Mouse (Mus musculus) left cerebral cortex, adult 18-20 months (tissue): ENCODE data around the gene Ttc29. TPM values are rescaled to one million over a fixed set of nuclear protein-coding genes. Genes with fewer than 3 reads are reported as not detected.
A peak's percentile ranks its signal among the peaks of the same experiment; 100 is the strongest.

ENCODE experiments used
- DNase-seq, 2 experiments: peaks; one replicate each; pipeline ENCODE4 v3.0.0; 2021 to 2022; ENCODE audit warnings: low spot score in 2 of 2, mixed read lengths in 1 of 2
- total RNA-seq, 2 experiments: library from RNA; stranded (reverse); gene quantifications; 2 replicates each; pipeline ENCODE4 v1.2.3; 2021

Ttc29 gene
- total RNA-seq, 2 experiments from 2014 or later, result not detected

DNA sequence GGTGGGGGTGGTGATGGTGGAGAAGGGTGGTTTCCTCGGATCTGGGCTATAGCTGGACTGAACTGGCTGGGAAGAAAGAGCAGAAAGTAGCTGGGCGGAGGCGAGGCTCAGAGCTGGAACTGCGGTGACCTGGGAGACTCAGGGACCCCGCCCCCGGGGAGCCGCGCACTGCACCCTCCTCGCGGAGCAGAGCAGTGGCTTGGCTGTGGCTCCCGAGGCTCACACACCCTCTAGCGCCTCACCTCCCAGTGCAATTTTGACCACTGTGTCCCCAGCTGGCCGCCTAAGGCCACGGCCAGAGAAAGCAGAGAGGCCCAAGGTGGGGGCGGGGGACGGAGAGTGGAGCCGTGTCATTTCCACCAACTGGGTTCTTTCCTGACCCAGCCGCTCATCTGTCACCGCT lies 207.0 kb downstream of the Ttc29 start:
- no peak for DNase-seq

DNA sequence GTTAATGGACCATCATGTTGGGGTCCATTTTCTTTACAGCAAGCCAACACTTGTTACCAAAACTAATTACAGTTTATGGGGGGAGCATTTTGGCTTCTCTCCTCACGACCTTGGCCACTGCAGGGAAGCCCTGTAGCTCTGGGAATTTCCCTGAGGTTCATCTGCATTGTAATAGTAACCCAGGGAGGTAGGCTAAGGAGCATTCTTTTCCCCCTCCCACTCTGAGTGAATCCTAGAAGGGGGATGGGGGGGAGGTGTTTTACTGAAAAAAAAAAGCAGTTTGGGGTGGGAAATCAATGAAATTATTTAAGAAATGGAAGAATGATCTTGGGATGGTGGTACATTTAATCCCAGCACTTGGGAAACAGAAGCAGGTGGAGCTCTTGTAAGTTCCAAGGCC lies 210.8 kb downstream of the Ttc29 start:
- no peak for DNase-seq

DNA sequence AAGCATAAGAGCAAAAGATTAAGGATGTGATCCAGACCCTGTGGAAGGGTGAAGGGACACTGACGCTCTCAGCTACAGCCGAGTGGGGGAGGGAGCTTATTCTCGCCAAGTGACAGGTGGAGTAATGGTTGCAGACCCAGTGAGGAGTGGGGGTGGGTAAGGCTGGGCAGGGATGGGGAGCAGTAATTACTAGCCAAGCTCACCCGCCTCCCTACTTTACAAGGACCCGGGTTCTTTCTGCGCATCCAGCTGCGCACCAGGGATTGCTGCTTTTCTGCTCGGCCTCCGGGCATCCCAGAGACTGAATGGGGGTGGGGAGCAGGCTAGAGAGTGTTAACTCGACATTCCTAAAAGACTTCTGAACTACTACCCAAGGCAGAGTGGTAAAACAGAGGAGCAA lies 213.4 kb downstream of the Ttc29 start:
- no peak for DNase-seq

DNA sequence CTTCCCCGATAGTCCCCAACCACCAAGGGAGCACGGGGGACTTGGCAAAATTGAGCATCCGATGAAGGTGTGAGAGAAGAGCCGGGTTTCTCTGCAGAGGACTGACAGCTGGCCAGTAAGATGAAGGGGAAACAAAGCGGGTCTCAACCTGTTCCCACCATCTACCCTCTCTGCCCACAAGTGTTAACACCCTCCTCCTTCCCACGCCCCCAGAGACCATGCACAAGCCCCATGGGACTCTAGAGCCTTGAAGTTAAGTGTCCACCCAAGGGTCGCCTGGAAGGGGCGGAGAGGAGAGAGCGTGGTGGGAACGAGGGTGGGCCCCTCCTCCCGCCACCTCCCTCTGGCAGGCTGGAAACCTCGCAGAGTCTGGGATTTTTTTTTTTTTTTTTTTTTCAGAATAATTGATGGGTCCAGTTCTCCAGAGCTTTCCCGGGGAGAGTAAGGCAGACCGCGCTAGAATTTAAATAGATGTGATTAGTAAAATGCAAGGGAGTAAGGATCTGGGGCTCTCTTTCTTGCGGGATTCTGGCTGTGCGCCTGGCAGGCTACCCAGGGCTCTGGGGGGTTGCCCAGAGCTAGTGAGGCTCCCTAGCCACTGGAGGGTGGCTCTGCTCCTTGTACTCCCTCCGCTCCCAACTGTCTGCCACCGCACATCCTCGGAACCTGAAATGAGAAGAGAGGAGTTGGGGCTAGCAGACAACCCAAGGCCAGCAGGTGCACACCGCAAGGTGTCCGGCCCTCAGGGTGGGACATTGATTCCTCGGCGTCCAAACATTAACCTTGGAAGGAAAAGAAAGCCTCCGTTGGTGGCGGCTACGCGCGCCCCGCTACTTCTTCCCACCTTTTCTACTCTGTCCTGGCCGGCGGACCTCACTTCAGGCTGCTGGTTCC lies 214.0 kb downstream of the Ttc29 start:
- DNase-seq, result no peak

DNA sequence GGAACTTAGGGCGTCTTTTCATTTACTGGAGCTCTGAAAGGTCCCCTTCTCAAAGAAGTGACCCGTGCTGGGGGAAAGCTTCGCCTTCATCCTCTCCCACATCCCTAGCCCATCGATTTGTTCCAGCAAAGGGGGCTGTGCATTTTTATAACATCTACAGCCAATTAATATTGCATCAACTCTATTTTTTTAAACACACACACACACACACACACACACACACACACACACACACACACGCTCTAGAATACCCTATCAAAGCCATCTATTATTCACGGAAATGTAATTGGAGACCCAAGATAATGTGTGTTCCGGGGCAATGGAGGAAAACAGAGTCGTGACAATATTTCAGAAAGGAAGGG lies 214.7 kb downstream of the Ttc29 start:
- no peak for DNase-seq

DNA sequence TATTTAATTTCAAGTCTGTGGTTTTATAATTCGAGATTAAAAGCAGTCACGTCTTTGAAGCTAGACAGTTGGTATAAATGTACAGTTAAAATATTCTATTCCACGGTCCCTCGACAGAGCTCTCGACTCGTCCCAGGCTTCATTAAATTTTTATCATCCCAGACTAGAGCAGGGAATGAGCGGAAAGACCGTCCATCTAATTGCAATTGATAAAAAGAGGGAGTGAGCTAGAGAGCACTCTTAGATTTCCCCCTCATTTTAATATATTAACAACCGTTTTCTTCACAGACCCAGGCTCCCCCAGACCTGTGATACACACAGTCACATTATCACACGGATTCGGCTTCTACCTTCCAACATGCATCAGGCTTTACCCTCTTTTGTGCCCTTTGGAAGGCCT lies 215.1 kb downstream of the Ttc29 start:
- DNase-seq, result no peak

DNA sequence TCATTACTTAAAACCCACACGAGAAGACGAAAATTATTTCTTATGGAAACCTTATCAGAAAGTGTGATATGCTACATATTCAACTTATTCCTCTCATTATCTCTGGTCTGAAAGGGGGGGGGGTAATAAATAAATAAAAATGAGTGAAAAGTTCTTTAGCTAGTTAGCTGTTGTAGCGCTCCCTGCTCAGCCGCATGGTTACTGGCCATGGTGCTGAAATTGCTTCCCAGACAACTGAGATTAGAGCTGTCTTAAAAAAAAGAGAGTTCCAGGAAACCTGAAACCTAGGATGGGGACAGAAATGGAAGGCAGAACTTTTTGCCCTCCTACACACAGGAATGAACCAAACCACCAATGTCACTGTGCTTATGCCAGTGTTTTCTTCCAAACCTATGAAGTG lies 218.3 kb downstream of the Ttc29 start:
- DNase-seq, result no peak

DNA sequence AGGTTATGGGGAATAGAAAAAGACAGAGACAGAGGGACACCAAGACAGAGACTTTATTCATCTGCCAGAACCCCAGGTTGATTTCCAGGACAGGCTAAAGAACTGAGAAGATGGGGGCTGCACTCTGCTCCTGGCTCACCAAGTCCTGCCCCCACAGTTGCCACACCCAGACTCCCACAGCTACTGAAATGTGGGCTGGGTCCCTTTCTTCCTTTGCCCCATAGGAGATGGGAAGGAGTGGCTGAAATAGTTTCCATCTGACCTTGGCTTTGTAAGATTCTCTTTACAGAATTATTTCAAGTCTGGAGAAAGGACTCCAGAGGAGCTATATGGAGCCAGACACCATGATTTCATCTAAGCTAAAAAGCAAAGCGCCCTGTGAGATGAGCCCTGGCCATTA lies 219.4 kb downstream of the Ttc29 start:
- DNase-seq, result no peak

DNA sequence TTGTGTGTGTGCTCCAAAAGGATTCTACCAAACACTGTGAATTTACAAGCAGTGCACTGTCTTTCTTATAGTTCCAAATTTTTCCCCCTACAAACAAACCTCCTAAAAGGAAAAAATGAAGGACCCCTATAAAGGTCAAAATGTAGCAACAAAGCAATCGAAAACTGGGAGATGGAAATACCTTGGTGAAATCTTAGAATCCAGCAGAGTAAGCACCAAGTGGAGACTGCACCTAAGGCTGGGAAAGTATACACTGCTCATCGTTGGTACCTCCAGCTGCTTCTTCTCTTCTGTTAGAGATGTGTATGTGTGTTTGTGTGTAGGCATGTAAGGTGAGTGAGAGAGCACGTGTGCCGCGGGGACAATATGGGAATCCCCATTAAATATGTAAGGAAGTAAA lies 220.2 kb downstream of the Ttc29 start:
- DNase-seq, result no peak

DNA sequence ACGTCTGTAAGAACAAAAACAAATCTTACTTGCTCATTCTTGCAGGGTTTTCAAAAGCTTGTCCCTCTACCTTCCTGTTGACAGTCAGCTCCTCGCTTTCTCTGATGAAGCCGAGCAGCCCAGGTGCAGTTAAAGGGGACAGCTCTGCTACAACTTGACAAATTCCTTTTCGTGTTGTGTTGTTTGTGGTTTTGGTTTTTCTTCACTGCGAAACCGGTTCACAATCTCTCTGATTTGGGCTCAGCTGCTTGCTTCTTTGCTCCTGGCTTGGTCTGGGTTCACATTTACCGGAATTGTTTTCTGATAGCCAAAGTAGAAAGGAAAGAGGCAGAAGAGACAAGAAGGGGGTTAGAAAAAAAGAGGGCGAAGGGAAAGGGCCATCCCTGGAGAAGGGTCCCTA lies 221.2 kb downstream of the Ttc29 start:
- no peak for DNase-seq

DNA sequence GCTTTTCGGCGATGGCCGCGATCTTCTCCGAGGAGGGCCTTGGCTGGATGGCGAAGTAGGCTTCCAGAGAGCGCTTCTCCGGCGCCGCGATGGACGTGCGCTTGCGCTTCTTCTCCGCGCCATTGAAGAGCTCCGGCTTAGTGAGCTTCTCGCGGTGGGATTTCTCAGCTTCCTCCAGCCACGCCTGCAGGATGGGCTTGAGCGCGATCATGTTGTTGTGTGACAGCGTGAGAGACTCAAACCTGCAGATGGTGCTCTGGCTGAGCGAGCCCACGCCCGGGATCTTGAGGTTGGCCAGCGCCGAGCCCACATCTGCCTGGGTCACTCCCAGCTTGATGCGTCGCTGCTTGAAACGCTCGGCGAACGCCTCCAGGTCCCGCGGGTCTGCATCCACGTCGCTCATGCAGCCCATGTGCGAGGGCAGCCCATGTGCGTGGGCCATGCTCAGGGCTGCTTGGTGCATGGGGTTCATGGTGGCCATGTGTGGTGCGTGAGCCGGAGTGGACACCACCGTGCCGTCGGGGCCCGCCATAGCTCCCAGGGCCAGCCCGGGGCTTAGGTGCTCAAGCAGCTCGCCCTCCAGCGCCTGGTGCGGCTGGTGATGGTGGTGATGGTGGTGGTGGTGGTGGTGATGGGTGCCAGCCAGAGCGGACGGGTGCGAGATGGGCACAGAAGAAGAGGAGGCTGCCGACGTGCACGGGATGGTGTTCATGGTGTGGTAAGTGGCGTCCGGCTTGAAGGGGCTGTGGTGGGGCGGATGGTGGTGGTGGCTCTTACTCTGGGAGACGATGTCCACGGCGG lies 221.9 kb downstream of the Ttc29 start:
- DNase-seq, result no peak

DNA sequence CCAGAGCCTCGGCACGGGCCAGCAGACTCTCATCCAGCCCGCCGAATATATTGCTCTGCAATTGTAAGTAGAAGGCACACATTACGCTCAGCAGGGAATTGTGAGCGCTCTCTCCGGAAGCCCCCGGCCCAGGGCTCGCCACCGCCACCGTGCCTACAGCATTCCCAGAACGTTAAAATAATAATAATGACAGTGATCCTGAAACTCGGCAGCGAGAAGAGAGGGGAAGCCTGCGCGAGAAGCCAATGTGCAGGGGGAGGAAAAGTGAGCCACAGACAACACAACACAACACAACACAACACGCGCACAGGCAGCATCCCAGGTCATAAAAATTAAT lies 222.5 kb downstream of the Ttc29 start:
- DNase-seq, result no peak

DNA sequence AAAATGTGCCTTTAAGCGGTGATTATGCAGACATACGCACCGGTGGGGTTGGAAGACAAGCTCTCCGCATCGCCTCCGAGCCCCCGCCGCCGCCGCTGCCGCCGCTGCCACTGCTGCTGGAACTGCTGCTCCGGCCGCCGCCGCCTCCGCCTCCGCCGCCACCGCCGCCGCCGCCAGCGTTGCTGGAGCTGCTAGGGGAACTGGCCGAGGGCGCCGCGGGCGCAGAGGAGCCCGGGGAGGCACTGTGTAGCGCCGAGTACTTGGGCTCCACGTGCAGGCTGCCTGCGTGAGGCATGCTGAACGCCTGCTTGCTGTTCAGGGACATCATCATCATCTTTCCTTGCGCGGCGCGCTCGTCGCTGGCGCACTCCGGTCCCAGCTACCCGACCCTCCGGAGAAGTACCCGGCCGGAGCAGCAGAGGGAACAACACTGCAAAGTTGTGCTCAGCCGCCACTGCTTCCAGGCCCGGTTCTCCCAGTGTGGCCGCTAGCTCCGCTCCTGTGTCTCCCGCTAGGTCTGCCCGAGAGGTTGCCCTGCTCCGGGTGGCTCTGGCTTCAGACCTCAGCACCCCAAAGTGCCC lies 223.1 kb downstream of the Ttc29 start, which contains the start of gene Pou4f2:
Pou4f2 (minus strand) TSS at position 575 of the 581 bp plus-strand sequence.
- DNase-seq, result peak; percentile 14 to 37

DNA sequence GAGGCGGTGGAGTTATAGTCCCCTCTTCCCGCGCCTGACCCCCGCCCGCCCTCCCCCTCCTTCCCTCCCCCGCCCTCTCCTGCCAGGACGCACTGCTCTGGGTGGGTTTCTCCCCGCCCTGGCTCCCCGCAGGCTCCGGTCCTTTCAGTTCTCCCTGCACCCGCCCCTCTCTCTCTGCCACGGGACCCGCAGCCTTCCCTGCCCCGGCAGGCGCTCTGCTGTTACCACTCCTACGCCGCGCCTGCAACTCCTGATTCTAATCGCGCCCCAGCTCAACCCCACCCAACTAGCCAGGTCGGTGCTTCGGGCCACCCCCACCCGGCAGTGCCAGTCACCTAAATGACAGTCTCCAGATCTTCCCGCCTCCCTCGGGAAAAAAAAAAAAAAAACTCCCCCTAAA lies 223.6 kb downstream of the Ttc29 start:
- no peak for DNase-seq

DNA sequence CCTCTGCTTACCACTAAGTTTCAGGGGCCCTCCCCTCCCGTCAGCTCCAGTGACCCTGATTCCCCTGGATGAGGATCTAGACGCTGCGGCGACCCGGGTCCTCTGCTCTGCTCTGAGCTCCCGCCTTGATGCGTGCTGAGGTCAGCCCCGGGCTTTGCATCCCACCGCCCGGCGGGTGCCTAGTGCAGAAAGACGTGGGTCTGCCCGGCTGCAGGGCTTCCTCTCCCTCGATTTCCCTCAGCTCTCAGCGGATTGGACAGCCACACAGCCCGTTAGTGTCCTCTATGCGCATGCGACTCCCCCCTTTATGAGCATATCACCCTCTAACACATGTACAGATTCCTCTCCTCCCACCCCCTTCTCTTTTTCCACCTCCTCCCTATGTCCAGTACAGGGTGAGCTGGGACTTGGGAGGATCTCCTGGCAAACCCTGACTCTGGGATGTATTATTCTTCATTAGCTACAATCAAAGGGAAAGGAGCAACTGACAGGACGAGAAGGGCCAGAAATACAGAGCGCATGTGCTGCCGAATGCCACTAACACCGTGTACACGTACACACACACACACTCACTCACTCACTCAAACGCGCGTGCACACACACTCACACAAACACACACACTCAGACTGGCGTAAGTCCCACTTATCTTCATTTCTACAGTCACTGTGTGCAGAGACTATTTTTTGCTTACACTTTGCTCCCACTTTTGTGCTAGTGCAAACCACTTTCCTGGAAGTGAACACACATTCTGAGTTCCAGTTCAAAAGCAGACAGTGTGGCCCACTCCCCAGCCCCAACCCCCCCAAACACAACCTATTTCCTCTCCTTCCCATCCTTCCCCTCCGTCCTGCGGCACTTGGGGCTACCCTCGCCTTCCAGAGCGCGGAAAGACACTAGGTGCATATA lies 224.3 kb downstream of the Ttc29 start:
- DNase-seq, result no peak

DNA sequence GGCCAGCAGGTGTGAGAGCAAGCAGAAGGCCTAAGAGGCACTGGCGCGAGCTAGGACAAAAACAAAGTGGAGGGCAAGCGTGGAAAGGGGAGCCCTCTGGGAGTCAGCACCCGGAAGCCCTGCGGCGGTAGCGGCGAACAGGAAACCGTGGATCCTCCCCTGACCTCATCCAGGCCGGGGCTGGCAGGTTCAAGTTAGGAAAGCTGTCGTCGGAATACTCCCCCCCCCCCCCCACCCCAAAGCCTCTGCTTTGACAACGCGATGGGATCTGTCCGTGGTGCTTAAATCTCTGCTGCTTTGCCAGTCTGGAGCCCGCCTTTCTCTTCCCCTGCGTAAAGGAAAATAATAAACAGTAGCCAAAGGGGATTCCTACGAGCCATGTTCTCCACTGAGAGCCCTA lies 225.0 kb downstream of the Ttc29 start:
- DNase-seq, result no peak

DNA sequence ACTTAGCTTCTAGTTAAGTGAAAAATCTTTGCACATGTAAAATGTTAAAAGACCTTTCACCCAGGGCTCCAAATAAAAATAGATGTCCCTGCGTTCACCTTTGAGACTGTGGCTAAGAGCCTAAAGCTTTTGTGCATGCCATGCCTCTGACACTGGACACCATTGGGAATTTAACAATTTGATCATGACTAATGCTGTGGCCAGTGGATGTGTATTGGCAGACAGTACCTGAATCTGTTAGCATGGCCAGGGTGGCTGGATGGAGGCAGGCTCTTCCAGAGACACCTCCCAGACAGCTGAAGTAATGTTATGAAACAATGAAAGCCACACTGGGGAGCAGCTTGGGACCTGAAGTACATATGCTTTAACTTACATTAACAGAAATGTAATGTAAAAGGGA lies 229.7 kb downstream of the Ttc29 start:
- DNase-seq, result no peak
